Mouse (Mus musculus) kidney, embryonic 14.5 days (tissue): Measurements from ENCODE around the gene Hist1h3a. TPM values are rescaled to one million over a fixed set of nuclear protein-coding genes. Genes with fewer than 3 reads are reported as not detected.
"Not testable (repeated sequence)": the region's sequence is repeated elsewhere in the genome, so short reads cannot be mapped to it uniquely, and the experiment has no call there.

ENCODE experiments used
- ATAC-seq: fragments of 200-750 bp; cut with Nextera tagmentation; 2 replicates; pipeline ENCODE4 v1.8.0; 2017; ENCODE audit warnings: moderate number of reproducible peaks, mild to moderate bottlenecking, moderate TSS enrichment, moderate library complexity; ENCODE audit not compliant: low FRiP score, low TSS enrichment
- H3K27ac ChIP-seq: fragments of 300-500 bp; sonication (generic); 2 replicates; pipeline ENCODE4 v1.5.1; 2014; ENCODE audit warnings: low read depth, mild to moderate bottlenecking, low read length, moderate library complexity, mixed read lengths
- H3K27me3 ChIP-seq: fragments of 300-500 bp; sonication (generic); 2 replicates; pipeline ENCODE4 v1.6.1; 2014; ENCODE audit warnings: mild to moderate bottlenecking, low read length; ENCODE audit not compliant: control insufficient read depth, insufficient read depth
- H3K36me3 ChIP-seq: fragments of 300-500 bp; sonication (generic); 2 replicates; pipeline ENCODE4 v1.6.1; 2014; ENCODE audit warnings: low read length, mixed read lengths; ENCODE audit not compliant: control insufficient read depth, insufficient read depth
- H3K4me1 ChIP-seq: fragments of 300-500 bp; sonication (generic); 2 replicates; pipeline ENCODE4 v1.6.1; 2014; ENCODE audit warnings: low read length, mixed read lengths; ENCODE audit not compliant: control insufficient read depth, insufficient read depth
- H3K4me2 ChIP-seq: fragments of 300-500 bp; sonication (generic); replicated peaks from 2 replicates; pipeline ENCODE4 v1.6.1; 2014; ENCODE audit warnings: low read depth, mild to moderate bottlenecking, low read length
- H3K4me3 ChIP-seq: fragments of 300-500 bp; sonication (generic); 2 replicates; pipeline ENCODE4 v1.5.1; 2014; ENCODE audit warnings: mild to moderate bottlenecking, low read length
- H3K9ac ChIP-seq: fragments of 300-500 bp; sonication (generic); 2 replicates; pipeline ENCODE4 v1.6.1; 2014; ENCODE audit warnings: low read depth, mild to moderate bottlenecking, low read length, moderate library complexity
- H3K9me3 ChIP-seq: fragments of 300-500 bp; sonication (generic); 2 replicates; pipeline ENCODE4 v1.6.1; 2016; ENCODE audit warnings: low read length; ENCODE audit not compliant: control insufficient read depth
- WGBS: fragments of 180-500 bp; shearing (Covaris S2); extraction: QIAGEN DNeasy Blood & Tissue Kit; methylation state at CpG from one replicate; pipeline ENCODE4 v1.1.7; 2014; 5-methylcytosine and 5-hydroxymethylcytosine counted together
- polyA plus RNA-seq: library from polyadenylated mRNA; unstranded; fragments of >200 nt; fragmentation: Nextera tagmentation; extraction: Ambion mirVana; gene quantifications from 2 replicates; pipeline ENCODE4 v1.2.1, GENCODE M21; 2014

The Hist1h3a gene
- polyA plus RNA-seq = 8.8 and 11.6 TPM in 2 replicates

- peak within 1 kb of the TSS; percentile 98 for H3K27ac ChIP-seq
- under 1% methylated on average over 28 of the region's 52 CpGs for WGBS
- ATAC-seq = peak; percentile 76
These were observed at the start of gene Hist1h3a for GRCm38 (mm10) chr13:23761871-23762821. Gene Hist1h3a (minus strand): TSS chr13:23762386.

GRCm38 (mm10) chr13:23806422-23807052, 44.4 kb upstream of the Hist1h3a start, which contains the start of gene Slc17a2:
Gene Slc17a2 (plus strand): TSS chr13:23806993.
- Histone ChIP-seq H3K9ac (no peak within 1 kb of the TSS), H3K4me2 (no peak within 1 kb of the TSS), H3K9me3 (no peaks in the 10 kb centered on the region), H3K27ac (no peak within 1 kb of the TSS), H3K27me3 (no peaks in the 10 kb centered on the region), H3K4me1 (no peaks in the 10 kb centered on the region), H3K36me3 (no peaks in the 10 kb centered on the region), H3K4me3 (no peak within 1 kb of the TSS)
- 84% methylated on average over 15 of the region's 15 CpGs for WGBS
- ATAC-seq = no peak

More at GRCm38 (mm10) chr13:23761871-23762821, at the start of gene Hist1h3a:
- Histone ChIP-seq H3K4me1 (peaks cover 20% of the 10 kb centered on the region; the same call in 1 of the 2 replicates), H3K4me2 (peak within 1 kb of the TSS; percentile 55), H3K9ac (peak within 1 kb of the TSS; percentile 81), H3K4me3 (peak within 1 kb of the TSS; percentile 57)
- not testable (repeated sequence) for H3K9me3 ChIP-seq, H3K27me3 ChIP-seq, H3K36me3 ChIP-seq

- Histone ChIP-seq H3K9me3 (no peaks in the 10 kb centered on the region), H3K4me3 (no peak overlapping the region), H3K36me3 (no peaks in the 10 kb centered on the region), H3K4me2 (no peak overlapping the region), H3K27me3 (no peaks in the 10 kb centered on the region), H3K9ac (no peak overlapping the region), H3K4me1 (no peaks in the 10 kb centered on the region), H3K27ac (no peak overlapping the region)
- 78% methylated on average over 2 of the region's 2 CpGs for WGBS
- ATAC-seq = no peak
These were observed 42.3 kb upstream of the Hist1h3a start for GRCm38 (mm10) chr13:23804532-23804931.

- WGBS = 66% methylated on average over 5 of the region's 5 CpGs
- H3K4me1 ChIP-seq = no peaks in the 10 kb centered on the region
- no peaks in the 10 kb centered on the region for H3K9me3 ChIP-seq
- no peaks in the 10 kb centered on the region for H3K36me3 ChIP-seq
- no peak for ATAC-seq
- no peak overlapping the region for H3K27ac ChIP-seq
- H3K9ac ChIP-seq = no peak overlapping the region
- H3K4me3 ChIP-seq = no peak overlapping the region
- H3K4me2 ChIP-seq = no peak overlapping the region
- no peaks in the 10 kb centered on the region for H3K27me3 ChIP-seq
These were observed 37.2 kb upstream of the Hist1h3a start for GRCm38 (mm10) chr13:23799405-23799804.

- no peaks in the 10 kb centered on the region for H3K9me3 ChIP-seq
- H3K4me2 ChIP-seq = no peak overlapping the region
- ATAC-seq = no peak
- no peak overlapping the region for H3K27ac ChIP-seq
- no peaks in the 10 kb centered on the region for H3K36me3 ChIP-seq
- H3K9ac ChIP-seq = no peak overlapping the region
- H3K4me3 ChIP-seq = no peak overlapping the region
- H3K4me1 ChIP-seq = no peaks in the 10 kb centered on the region
- 57% methylated on average over 2 of the region's 2 CpGs for WGBS
- no peaks in the 10 kb centered on the region for H3K27me3 ChIP-seq
These were observed 30.3 kb upstream of the Hist1h3a start for GRCm38 (mm10) chr13:23792520-23792919.

GRCm38 (mm10) chr13:23779025-23779424, 16.8 kb upstream of the Hist1h3a start:
- ATAC-seq = no peak
- Histone ChIP-seq H3K9me3 (no peaks in the 10 kb centered on the region), H3K27ac (no peak overlapping the region), H3K4me3 (no peak overlapping the region), H3K9ac (no peak overlapping the region), H3K36me3 (no peaks in the 10 kb centered on the region), H3K4me2 (no peak overlapping the region), H3K27me3 (no peaks in the 10 kb centered on the region), H3K4me1 (no peaks in the 10 kb centered on the region)
- 88% methylated on average over 4 of the region's 4 CpGs for WGBS

- H3K4me1 ChIP-seq = no peaks in the 10 kb centered on the region
- no peak overlapping the region for H3K27ac ChIP-seq
- 94% methylated on average over 7 of the region's 7 CpGs for WGBS
- no peak for ATAC-seq
- no peaks in the 10 kb centered on the region for H3K36me3 ChIP-seq
- H3K27me3 ChIP-seq = no peaks in the 10 kb centered on the region
- no peaks in the 10 kb centered on the region for H3K9me3 ChIP-seq
- no peak overlapping the region for H3K4me2 ChIP-seq
- H3K9ac ChIP-seq = no peak overlapping the region
- no peak overlapping the region for H3K4me3 ChIP-seq
These were observed 16.2 kb upstream of the Hist1h3a start for GRCm38 (mm10) chr13:23778339-23778738.

- Histone ChIP-seq H3K4me3 (no peak overlapping the region), H3K9me3 (no peaks in the 10 kb centered on the region), H3K27ac (no peak overlapping the region), H3K27me3 (no peaks in the 10 kb centered on the region), H3K4me1 (no peaks in the 10 kb centered on the region), H3K36me3 (no peaks in the 10 kb centered on the region), H3K9ac (no peak overlapping the region), H3K4me2 (peak overlapping the region; percentile 31)
- ATAC-seq = peak; percentile 96
- WGBS = 28% methylated on average over 21 of the region's 21 CpGs
These were observed 10.6 kb upstream of the Hist1h3a start for GRCm38 (mm10) chr13:23772561-23773313.
